Mouse (Mus musculus): ENCODE results near the gene Slc25a19.
"Not testable (repeated sequence)": the region's sequence is repeated elsewhere in the genome, so short reads cannot be mapped to it uniquely, and the experiment has no call there.

Slc25a19 gene

DNA sequence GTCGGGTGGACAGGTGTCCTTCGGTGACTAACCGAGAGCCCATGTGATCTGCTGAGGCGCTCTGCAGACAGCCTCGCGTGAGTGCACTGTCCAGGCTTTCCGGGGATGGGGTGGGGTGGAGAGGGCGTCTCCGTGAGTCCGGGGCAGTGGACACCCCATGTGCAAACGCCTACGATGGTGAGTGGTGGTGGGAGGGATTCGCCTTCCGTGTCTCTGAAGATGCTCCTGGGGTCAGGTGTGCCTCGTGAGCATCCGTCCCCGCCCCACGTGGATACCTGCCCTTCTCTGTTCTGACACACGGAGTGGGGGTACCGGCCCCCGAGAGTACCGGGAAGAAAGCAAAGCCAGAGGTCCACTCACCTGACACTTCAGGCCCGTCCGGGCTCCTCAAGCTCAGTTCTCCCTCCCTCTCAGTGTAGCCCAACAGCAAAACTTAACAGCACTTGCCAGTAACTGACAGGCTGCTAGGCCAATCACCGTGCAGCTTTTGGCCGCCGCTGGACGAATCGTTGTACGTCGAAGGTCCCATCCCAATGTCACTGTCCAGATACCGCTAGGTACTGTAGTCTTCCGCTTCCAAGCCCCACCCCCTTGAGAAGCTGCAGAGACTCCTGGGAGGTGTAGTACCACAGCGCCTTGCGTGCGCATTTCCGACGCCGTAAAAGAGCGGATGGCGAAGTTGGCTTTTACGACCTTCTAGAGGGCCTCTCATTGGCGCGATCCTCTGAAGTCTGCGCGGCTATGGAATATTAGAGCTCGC lies at the start of gene Slc25a19:
TSS of gene Slc25a19 (minus strand) at position 591 of the 760 bp plus-strand sequence.
- peak; percentile 95 for DNase-seq (ENCODE audit: extremely low spot score)

- DNase-seq (ENCODE audit: extremely low spot score), result no peak
Observed at GRCm38 (mm10) chr11:115677511-115677910, 49.4 kb upstream of the Slc25a19 start.

GRCm38 (mm10) chr11:115676738-115677137 lies 48.6 kb upstream of the Slc25a19 start:
- no peak for DNase-seq (ENCODE audit: extremely low spot score)

GRCm38 (mm10) chr11:115674235-115674865 lies 46.3 kb upstream of the Slc25a19 start:
- no peak for DNase-seq (ENCODE audit: extremely low spot score)

DNA sequence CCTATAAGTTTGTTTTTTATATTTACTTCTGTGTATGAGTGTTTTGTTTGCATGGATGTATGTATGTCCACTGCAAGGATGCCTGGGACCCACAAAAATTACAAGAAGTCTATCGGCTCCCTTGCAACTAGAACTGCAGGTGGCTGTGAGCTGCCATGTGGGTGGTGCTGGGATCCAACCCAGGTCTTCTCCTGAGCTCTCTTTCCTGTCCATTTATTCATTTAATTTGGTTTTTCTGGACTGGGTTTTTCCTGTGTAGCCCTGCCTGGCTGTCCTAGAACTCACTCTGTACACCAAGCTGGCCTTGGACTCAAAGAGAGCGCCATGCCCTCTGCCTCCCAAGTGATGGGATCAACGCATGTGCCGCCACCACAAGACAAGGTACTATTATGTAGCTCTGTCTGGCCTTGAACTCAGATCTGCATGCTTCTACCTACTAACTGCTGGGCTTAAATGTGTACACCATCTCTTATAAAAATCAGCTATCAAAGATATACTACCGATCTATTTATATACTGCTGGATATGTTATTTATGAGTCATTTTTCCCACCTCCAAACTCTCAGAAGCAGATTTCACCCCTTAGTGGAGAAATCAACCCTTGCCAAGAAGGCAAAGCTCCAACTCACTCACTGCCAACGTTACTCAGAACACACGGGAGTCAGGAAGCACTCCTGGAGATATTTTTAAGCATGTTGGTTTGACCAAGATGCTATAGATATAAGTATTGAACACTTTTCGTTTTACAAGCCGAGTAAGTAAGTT lies 45.6 kb upstream of the Slc25a19 start:
- DNase-seq (ENCODE audit: extremely low spot score), result no peak

GRCm38 (mm10) chr11:115672226-115672987 lies 44.3 kb upstream of the Slc25a19 start:
- no peak for DNase-seq (ENCODE audit: extremely low spot score)

GRCm38 (mm10) chr11:115670451-115671050 lies 42.5 kb upstream of the Slc25a19 start:
- DNase-seq (ENCODE audit: extremely low spot score), result peak; percentile 14

- DNase-seq (ENCODE audit: extremely low spot score), result no peak
Observed at GRCm38 (mm10) chr11:115663676-115664335, 35.7 kb upstream of the Slc25a19 start.

DNA sequence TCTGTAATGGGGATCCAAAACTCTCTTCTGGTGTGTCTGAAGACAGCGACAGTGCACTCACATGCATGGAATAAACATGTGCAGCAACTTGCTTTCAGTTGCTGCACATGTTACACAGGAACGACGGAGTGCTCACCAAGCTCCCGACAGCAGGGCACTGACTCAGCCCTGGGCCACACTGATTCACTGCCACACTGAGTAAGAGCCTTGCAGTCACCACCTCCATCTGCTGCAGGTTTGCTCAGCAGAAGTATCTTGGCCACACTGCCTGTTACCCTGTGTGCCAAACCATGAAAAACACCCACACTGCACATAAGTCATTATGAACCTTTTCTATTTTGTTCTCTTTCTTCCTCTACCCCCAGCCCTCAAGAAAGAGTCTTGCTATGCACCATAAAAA lies 32.3 kb upstream of the Slc25a19 start:
- no peak for DNase-seq (ENCODE audit: extremely low spot score)

- DNase-seq (ENCODE audit: extremely low spot score), result no peak
Observed at GRCm38 (mm10) chr11:115658521-115658920, 30.4 kb upstream of the Slc25a19 start.

- DNase-seq (ENCODE audit: extremely low spot score), result no peak
Observed at GRCm38 (mm10) chr11:115654128-115654527, 26.0 kb upstream of the Slc25a19 start.

DNA sequence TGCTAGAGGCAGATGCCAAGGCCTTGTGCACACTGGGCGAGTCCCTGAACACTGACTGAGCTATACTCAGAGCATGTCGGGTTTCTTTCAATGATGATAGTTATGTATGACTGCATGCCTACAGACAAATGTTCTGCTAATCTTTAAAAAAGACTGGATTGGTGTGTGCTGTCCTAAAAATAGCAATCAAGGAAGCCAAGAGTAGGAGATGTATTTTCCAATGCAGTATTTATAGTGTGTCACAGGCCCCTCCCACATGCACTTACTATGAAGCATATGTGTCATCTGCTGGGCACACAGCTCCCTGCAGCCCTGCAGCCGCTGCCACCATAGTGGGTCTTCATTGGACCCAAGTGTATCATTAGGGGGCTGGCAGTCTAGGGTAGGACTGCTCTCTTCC lies 25.1 kb upstream of the Slc25a19 start:
- DNase-seq (ENCODE audit: extremely low spot score), result no peak

DNA sequence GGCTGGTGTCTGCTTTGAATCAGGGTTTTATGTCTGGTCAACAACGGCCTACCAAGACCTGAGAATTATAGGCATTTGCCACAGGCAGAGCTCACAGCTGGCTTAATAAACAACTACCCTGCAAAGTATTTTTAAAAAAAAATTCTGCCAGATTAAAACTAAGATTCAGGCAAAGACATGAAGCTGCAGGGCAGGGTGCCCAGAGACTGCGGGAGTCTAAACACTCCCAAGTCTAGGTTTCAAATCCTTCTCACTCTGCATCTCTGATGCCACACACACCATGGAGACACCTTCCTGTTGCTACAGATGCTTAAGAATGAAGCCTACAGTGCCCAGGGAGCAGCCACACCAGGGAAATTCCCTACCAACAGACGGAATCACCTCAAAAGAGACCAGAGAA lies 23.6 kb upstream of the Slc25a19 start:
- no peak for DNase-seq (ENCODE audit: extremely low spot score)

- no peak for DNase-seq (ENCODE audit: extremely low spot score)
Observed at GRCm38 (mm10) chr11:115649706-115650105, 21.6 kb upstream of the Slc25a19 start.

- DNase-seq (ENCODE audit: extremely low spot score), result peak; percentile 39
Observed at GRCm38 (mm10) chr11:115647459-115647858, 19.4 kb upstream of the Slc25a19 start.

- DNase-seq (ENCODE audit: extremely low spot score), result no peak
Observed at GRCm38 (mm10) chr11:115646439-115646838, 18.3 kb upstream of the Slc25a19 start.

DNA sequence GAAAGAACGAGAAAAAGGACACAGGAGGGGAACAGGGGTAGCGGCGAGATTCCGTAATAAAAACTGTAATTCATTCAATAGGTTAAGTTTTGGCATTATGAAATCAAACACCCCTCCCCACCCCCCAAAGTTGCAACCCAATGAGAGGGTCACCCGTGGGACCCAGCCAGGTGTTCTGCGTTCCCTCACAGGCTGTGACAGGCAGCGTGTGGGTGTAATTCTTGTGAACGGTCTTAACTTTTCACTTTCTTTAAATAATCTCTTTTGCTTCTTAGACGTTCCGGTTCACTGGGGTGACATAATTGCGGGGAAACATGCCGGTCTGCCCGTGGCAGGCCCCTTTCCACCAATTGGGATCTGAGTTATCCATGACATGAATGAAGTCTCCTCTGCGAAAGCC lies 17.4 kb upstream of the Slc25a19 start:
- not testable (repeated sequence) for DNase-seq (ENCODE audit: extremely low spot score)

DNA sequence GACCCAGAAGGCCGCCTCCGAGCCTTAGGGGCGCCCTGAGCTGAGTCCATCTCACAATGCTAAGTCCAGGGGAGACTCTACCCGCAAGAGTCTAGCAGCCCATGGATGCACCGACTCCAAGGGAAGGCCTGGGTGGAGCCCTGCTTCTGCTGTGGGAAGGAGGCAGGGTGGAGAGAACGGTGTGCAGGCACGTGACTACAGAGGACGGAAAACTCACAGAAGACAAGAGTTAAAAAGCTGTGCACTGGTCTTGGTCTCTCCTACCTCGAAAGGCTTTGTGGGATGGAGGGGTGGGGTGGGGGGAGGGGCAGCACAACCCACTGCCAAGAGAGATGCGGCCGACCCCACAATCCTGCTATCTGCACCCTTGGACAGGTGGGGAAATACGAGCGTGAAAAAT lies 16.2 kb upstream of the Slc25a19 start:
- DNase-seq (ENCODE audit: extremely low spot score), result no peak

DNA sequence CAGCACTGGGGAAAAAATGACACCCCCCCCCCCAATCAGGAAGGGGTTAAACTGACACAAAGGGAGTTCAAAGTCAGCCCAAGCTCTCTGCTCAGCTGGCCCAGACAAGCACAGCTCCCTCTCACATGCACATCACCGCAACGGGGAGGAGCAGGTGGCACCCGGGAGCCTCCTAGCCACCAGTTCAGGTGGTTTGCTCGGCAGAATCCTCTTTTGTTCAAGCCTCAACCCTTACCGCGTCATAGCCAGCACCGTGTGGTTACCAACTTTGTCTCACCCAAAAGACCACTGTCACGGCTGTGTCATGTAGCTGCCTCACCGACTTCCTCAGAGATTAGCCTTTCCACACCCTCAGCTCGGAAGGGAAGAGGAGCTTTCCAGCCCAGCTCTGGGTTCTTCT lies 15.2 kb upstream of the Slc25a19 start:
- no peak for DNase-seq (ENCODE audit: extremely low spot score)

- DNase-seq (ENCODE audit: extremely low spot score), result no peak
Observed at GRCm38 (mm10) chr11:115642705-115643104, 14.6 kb upstream of the Slc25a19 start.

- DNase-seq (ENCODE audit: extremely low spot score), result no peak
Observed at GRCm38 (mm10) chr11:115641664-115642036, 13.6 kb upstream of the Slc25a19 start.
